Mouse (Mus musculus) stomach, adult 2 months (tissue): ENCODE measurements around the gene Rap1b. TPM values are rescaled to one million over a fixed set of nuclear protein-coding genes. Genes with fewer than 3 reads are reported as not detected.

Experiments
- polyA plus RNA-seq: library from polyadenylated mRNA; depleted of rRNA; stranded (reverse); fragments of >200 nt; gene quantifications from 2 replicates; pipeline ENCODE4 v1.2.3, GENCODE M21; 2012; rRNA removed

The Rap1b gene
- polyA plus RNA-seq, result 3.4 and 3.7 TPM in 2 replicates

GRCm38 (mm10) chr10:117845597-117846259 lies at the start of gene Rap1b:
TSS of gene Rap1b (minus strand) at chr10:117846035.

DNA sequence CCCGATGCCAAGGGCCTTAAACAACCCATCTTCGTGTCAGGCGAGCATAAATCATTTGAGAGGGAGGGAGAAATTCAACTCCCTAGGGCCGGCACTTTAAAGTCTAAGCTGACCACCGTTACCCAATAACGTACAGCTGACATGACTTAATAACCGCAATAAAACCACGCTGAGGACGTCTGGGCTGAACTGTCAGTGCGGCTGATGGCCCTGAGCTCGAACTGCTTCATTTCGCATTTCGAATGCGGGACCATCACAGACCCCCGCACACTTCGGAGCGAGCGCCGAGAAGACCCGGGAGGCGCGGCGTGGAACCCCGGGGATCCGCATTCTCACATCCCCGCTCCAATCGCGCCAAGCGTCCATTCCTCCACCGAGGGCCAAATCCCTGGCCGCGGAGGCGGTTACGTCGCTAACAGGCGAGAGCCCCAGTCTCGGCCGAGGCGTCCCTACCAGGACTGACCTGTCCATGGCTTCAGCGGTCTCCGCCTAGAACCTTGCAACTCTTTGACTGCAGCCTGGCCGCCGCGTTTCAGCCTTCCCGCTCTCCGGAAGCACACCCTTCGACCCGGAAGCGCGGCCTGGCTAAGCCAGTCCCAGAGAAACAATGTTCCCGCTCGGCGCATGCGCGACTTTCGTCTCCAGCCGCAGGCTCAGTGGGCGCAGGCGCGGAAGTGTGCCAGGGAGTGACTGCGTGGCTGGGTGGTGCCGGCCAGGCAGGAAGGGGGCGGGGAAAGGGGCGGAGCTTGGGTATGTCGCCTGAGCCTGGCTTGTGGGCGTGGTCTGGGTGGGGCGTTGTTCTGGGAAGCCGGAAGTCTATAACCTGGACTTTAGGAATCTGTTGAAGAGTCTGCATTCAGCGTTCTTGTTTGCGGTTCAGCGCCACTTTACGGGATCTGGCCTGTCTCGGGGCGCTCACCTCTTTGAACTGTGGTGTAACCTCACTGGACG lies 53.4 kb downstream of the Rap1b start, which contains the start of gene Nup107:
Gene Nup107 (minus strand): TSS at position 565 of the 951 bp plus-strand sequence.

Other genes starting within 250 kb of the Rap1b start
- 7.2 TPM in 2 replicates for gene Cpm, start 216.5 kb downstream of the Rap1b start, polyA plus RNA-seq
- gene Mdm2, start 135.3 kb downstream of the Rap1b start, polyA plus RNA-seq, result 20.0 and 38.6 TPM in 2 replicates
- 8.1 and 9.8 TPM in 2 replicates for gene Slc35e3, start 99.7 kb downstream of the Rap1b start, polyA plus RNA-seq
- gene Nup107, start 53.3 kb downstream of the Rap1b start, polyA plus RNA-seq, result 0.56 and 0.71 TPM in 2 replicates